Mouse (Mus musculus): Measurements from ENCODE around the gene Zbtb48. TPM values are rescaled to one million over a fixed set of nuclear protein-coding genes. Genes with fewer than 3 reads are reported as not detected.
A peak's percentile ranks its signal among the peaks of the same experiment; 100 is the strongest.

Zbtb48 gene
- polyA plus RNA-seq, 1 experiment from 2014 or later, result 15.3 TPM

- WGBS, result 1% methylated on average over 69 of the region's 111 CpGs
- H3K4me3 ChIP-seq, result peak overlapping the region; percentile 98
- peaks cover 27% of the 10 kb centered on the region for H3K36me3 ChIP-seq
- ATAC-seq (ENCODE audit: low read depth), result peak; percentile 62
- H3K27me3 ChIP-seq, result no peaks in the 10 kb centered on the region
- H3K4me2 ChIP-seq, result peak overlapping the region; percentile 84
- peaks cover 29% of the 10 kb centered on the region for H3K4me1 ChIP-seq (replicated peaks)
- H3K9me3 ChIP-seq, result no peaks in the 10 kb centered on the region
- peak overlapping the region; percentile 80 for H3K27ac ChIP-seq (replicated peaks)
- H3K9ac ChIP-seq, result peak overlapping the region; percentile 96
Measured at GRCm38 (mm10) chr4:151995371-151996172, 31.9 kb downstream of the Zbtb48 start.

GRCm38 (mm10) chr4:151994228-151995171 is 33.0 kb downstream of the Zbtb48 start:
- peak overlapping the region; percentile 80 for H3K27ac ChIP-seq (replicated peaks)
- under 1% methylated on average over 57 of the region's 61 CpGs for WGBS
- H3K4me2 ChIP-seq, result peak overlapping the region; percentile 84
- no peaks in the 10 kb centered on the region for H3K27me3 ChIP-seq
- peak overlapping the region; percentile 96 for H3K9ac ChIP-seq
- ATAC-seq (ENCODE audit: low read depth), result no peak
- peak overlapping the region; percentile 98 for H3K4me3 ChIP-seq
- H3K36me3 ChIP-seq, result peaks cover 34% of the 10 kb centered on the region
- peaks cover 29% of the 10 kb centered on the region for H3K4me1 ChIP-seq (replicated peaks)
- no peaks in the 10 kb centered on the region for H3K9me3 ChIP-seq

- Histone ChIP-seq H3K9me3 (no peaks in the 10 kb centered on the region), H3K4me1 (replicated peaks) (peaks cover 35% of the 10 kb centered on the region), H3K4me2 (peak overlapping the region; percentile 84), H3K9ac (no peak overlapping the region), H3K4me3 (no peak overlapping the region), H3K27me3 (no peaks in the 10 kb centered on the region), H3K36me3 (peaks cover 34% of the 10 kb centered on the region), H3K27ac (replicated peaks) (no peak overlapping the region)
- ATAC-seq (ENCODE audit: low read depth), result no peak
- 88% methylated on average over 6 of the region's 6 CpGs for WGBS
Measured at GRCm38 (mm10) chr4:151993035-151993434, 34.4 kb downstream of the Zbtb48 start.

GRCm38 (mm10) chr4:151992091-151992490 is 35.4 kb downstream of the Zbtb48 start:
- Histone ChIP-seq H3K4me1 (replicated peaks) (peaks cover 37% of the 10 kb centered on the region), H3K9me3 (no peaks in the 10 kb centered on the region), H3K27ac (replicated peaks) (no peak overlapping the region), H3K27me3 (no peaks in the 10 kb centered on the region), H3K9ac (no peak overlapping the region), H3K4me3 (no peak overlapping the region), H3K36me3 (peaks cover 34% of the 10 kb centered on the region), H3K4me2 (no peak overlapping the region)
- no peak for ATAC-seq (ENCODE audit: low read depth)
- WGBS, result 93% methylated on average over 9 of the region's 9 CpGs

- Histone ChIP-seq H3K27ac (replicated peaks) (peak overlapping the region; percentile 83; the same call in 1 of the 2 replicates), H3K4me2 (peak overlapping the region; percentile 72), H3K27me3 (no peaks in the 10 kb centered on the region), H3K9me3 (no peaks in the 10 kb centered on the region), H3K4me3 (peak overlapping the region; percentile 83), H3K4me1 (replicated peaks) (peaks cover 40% of the 10 kb centered on the region), H3K36me3 (peaks cover 46% of the 10 kb centered on the region), H3K9ac (peak overlapping the region; percentile 96)
- WGBS, result 31% methylated on average over 6 of the region's 6 CpGs
- ATAC-seq (ENCODE audit: low read depth), result peak; percentile 8; the same call in 1 of the 2 replicates
Measured at GRCm38 (mm10) chr4:151989110-151989488, 38.4 kb downstream of the Zbtb48 start.

GRCm38 (mm10) chr4:151988342-151989109 is 38.9 kb downstream of the Zbtb48 start, which contains the start of gene Thap3:
TSS of gene Thap3 (minus strand) at chr4:151988997.
- Histone ChIP-seq H3K27me3 (no peaks in the 10 kb centered on the region), H3K4me1 (replicated peaks) (peaks cover 34% of the 10 kb centered on the region), H3K4me2 (peak within 1 kb of the TSS; percentile 72), H3K27ac (replicated peaks) (peak within 1 kb of the TSS; percentile 83), H3K9me3 (no peaks in the 10 kb centered on the region), H3K4me3 (peak within 1 kb of the TSS; percentile 83), H3K36me3 (peaks cover 49% of the 10 kb centered on the region), H3K9ac (peak within 1 kb of the TSS; percentile 96)
- WGBS, result under 1% methylated on average over 54 of the region's 54 CpGs
- peak; percentile 75 for ATAC-seq (ENCODE audit: low read depth)

GRCm38 (mm10) chr4:151988014-151988341 is 39.5 kb downstream of the Zbtb48 start:
- Histone ChIP-seq H3K4me3 (peak overlapping the region; percentile 83), H3K9ac (peak overlapping the region; percentile 96), H3K36me3 (peaks cover 49% of the 10 kb centered on the region), H3K27me3 (no peaks in the 10 kb centered on the region), H3K4me1 (replicated peaks) (peaks cover 30% of the 10 kb centered on the region), H3K9me3 (no peaks in the 10 kb centered on the region), H3K4me2 (peak overlapping the region; percentile 72), H3K27ac (replicated peaks) (peak overlapping the region; percentile 83)
- 23% methylated on average over 10 of the region's 10 CpGs for WGBS
- ATAC-seq (ENCODE audit: low read depth), result 0 out of 2 replicates have a peak, but pooled peaks have one; percentile 1

- H3K36me3 ChIP-seq, result peaks cover 45% of the 10 kb centered on the region
- no peak overlapping the region for H3K9ac ChIP-seq
- ATAC-seq (ENCODE audit: low read depth), result no peak
- H3K27me3 ChIP-seq, result no peaks in the 10 kb centered on the region
- 68% methylated on average over 8 of the region's 8 CpGs for WGBS
- H3K9me3 ChIP-seq, result no peaks in the 10 kb centered on the region
- no peak overlapping the region for H3K4me2 ChIP-seq
- no peak overlapping the region for H3K4me3 ChIP-seq
- H3K27ac ChIP-seq (replicated peaks), result no peak overlapping the region
- peaks cover 32% of the 10 kb centered on the region for H3K4me1 ChIP-seq (replicated peaks)
Measured at GRCm38 (mm10) chr4:151986650-151987049, 40.8 kb downstream of the Zbtb48 start.

GRCm38 (mm10) chr4:151985886-151986285 is 41.6 kb downstream of the Zbtb48 start:
- Histone ChIP-seq H3K4me1 (replicated peaks) (peaks cover 35% of the 10 kb centered on the region), H3K4me2 (no peak overlapping the region), H3K27me3 (no peaks in the 10 kb centered on the region), H3K9me3 (no peaks in the 10 kb centered on the region), H3K9ac (peak overlapping the region; percentile 31; the same call in 1 of the 2 replicates), H3K4me3 (no peak overlapping the region), H3K27ac (replicated peaks) (no peak overlapping the region), H3K36me3 (peaks cover 41% of the 10 kb centered on the region)
- WGBS, result 28% methylated on average over 10 of the region's 10 CpGs
- ATAC-seq (ENCODE audit: low read depth), result no peak

GRCm38 (mm10) chr4:151983560-151983959 is 43.9 kb downstream of the Zbtb48 start:
- ATAC-seq (ENCODE audit: low read depth), result no peak
- WGBS, result 40% methylated on average over 8 of the region's 9 CpGs
- H3K9ac ChIP-seq, result 0 out of 2 replicates have a peak overlapping the region, but pooled peaks have one; percentile 17
- H3K4me3 ChIP-seq, result no peak overlapping the region
- no peaks in the 10 kb centered on the region for H3K9me3 ChIP-seq
- H3K36me3 ChIP-seq, result peaks cover 52% of the 10 kb centered on the region
- peaks cover 30% of the 10 kb centered on the region for H3K4me1 ChIP-seq (replicated peaks)
- no peaks in the 10 kb centered on the region for H3K27me3 ChIP-seq
- no peak overlapping the region for H3K27ac ChIP-seq (replicated peaks)
- H3K4me2 ChIP-seq, result no peak overlapping the region

- 66% methylated on average over 17 of the region's 17 CpGs for WGBS
- H3K36me3 ChIP-seq, result peaks cover 55% of the 10 kb centered on the region
Measured at GRCm38 (mm10) chr4:151983043-151983442, 44.4 kb downstream of the Zbtb48 start.

More at GRCm38 (mm10) chr4:151983043-151983442, 44.4 kb downstream of the Zbtb48 start:
- Histone ChIP-seq H3K9me3 (no peaks in the 10 kb centered on the region), H3K27ac (replicated peaks) (no peak overlapping the region), H3K4me1 (replicated peaks) (peaks cover 30% of the 10 kb centered on the region), H3K4me2 (no peak overlapping the region), H3K27me3 (no peaks in the 10 kb centered on the region), H3K9ac (no peak overlapping the region), H3K4me3 (no peak overlapping the region)
- ATAC-seq (ENCODE audit: low read depth), result no peak

Measured in neural tube, embryonic 13.5 days (tissue).